Mouse (Mus musculus): ENCODE measurements around the gene Nr5a2.

Nr5a2 gene

GRCm38 (mm10) chr1:136960428-136961012 is at the start of gene Nr5a2:
Gene Nr5a2 (minus strand): TSS chr1:136960448.
- no peak for DNase-seq (ENCODE audit: low spot score in 2 of 2)

- no peak for DNase-seq (ENCODE audit: low spot score in 2 of 2)
These were observed 48.5 kb upstream of the Nr5a2 start for GRCm38 (mm10) chr1:137008726-137009239.

- DNase-seq (ENCODE audit: low spot score in 2 of 2): no peak
These were observed 43.6 kb upstream of the Nr5a2 start for GRCm38 (mm10) chr1:137003816-137004215.

GRCm38 (mm10) chr1:137003144-137003543 is 42.9 kb upstream of the Nr5a2 start:
- DNase-seq (ENCODE audit: low spot score in 2 of 2): no peak

GRCm38 (mm10) chr1:136991762-136992352 is 31.6 kb upstream of the Nr5a2 start:
- DNase-seq (ENCODE audit: low spot score in 2 of 2): no peak

- no peak for DNase-seq (ENCODE audit: low spot score in 2 of 2)
These were observed 20.1 kb upstream of the Nr5a2 start for GRCm38 (mm10) chr1:136980253-136980893.

GRCm38 (mm10) chr1:136977867-136978266 is 17.6 kb upstream of the Nr5a2 start:
- DNase-seq (ENCODE audit: low spot score in 2 of 2): no peak

- DNase-seq (ENCODE audit: low spot score in 2 of 2): no peak
These were observed 13.8 kb upstream of the Nr5a2 start for GRCm38 (mm10) chr1:136974040-136974439.

GRCm38 (mm10) chr1:136973016-136973415 is 12.8 kb upstream of the Nr5a2 start:
- DNase-seq (ENCODE audit: low spot score in 2 of 2): no peak

- DNase-seq (ENCODE audit: low spot score in 2 of 2): no peak
These were observed 10.7 kb upstream of the Nr5a2 start for GRCm38 (mm10) chr1:136970995-136971394.

GRCm38 (mm10) chr1:136966728-136967386 is 6.6 kb upstream of the Nr5a2 start:
- DNase-seq (ENCODE audit: low spot score in 2 of 2): no peak

- no peak for DNase-seq (ENCODE audit: low spot score in 2 of 2)
These were observed 757 bp downstream of the Nr5a2 start for GRCm38 (mm10) chr1:136959491-136959890.

GRCm38 (mm10) chr1:136958666-136959065 is 1.6 kb downstream of the Nr5a2 start:
- DNase-seq (ENCODE audit: low spot score in 2 of 2): no peak

GRCm38 (mm10) chr1:136958185-136958584 is 2.1 kb downstream of the Nr5a2 start:
- DNase-seq (ENCODE audit: low spot score in 2 of 2): no peak

- no peak for DNase-seq (ENCODE audit: low spot score in 2 of 2)
These were observed 2.6 kb downstream of the Nr5a2 start for GRCm38 (mm10) chr1:136957696-136958095.

- DNase-seq (ENCODE audit: low spot score in 2 of 2): no peak
These were observed 6.1 kb downstream of the Nr5a2 start for GRCm38 (mm10) chr1:136954108-136954494.

- no peak for DNase-seq (ENCODE audit: low spot score in 2 of 2)
These were observed 6.7 kb downstream of the Nr5a2 start for GRCm38 (mm10) chr1:136953444-136954107.

GRCm38 (mm10) chr1:136952609-136953311 is 7.5 kb downstream of the Nr5a2 start:
- no peak for DNase-seq (ENCODE audit: low spot score in 2 of 2)

GRCm38 (mm10) chr1:136951946-136952531 is 8.2 kb downstream of the Nr5a2 start:
- no peak for DNase-seq (ENCODE audit: low spot score in 2 of 2)

- DNase-seq (ENCODE audit: low spot score in 2 of 2): no peak
These were observed 9.0 kb downstream of the Nr5a2 start for GRCm38 (mm10) chr1:136951155-136951650.

- no peak for DNase-seq (ENCODE audit: low spot score in 2 of 2)
These were observed 10.9 kb downstream of the Nr5a2 start for GRCm38 (mm10) chr1:136949323-136949741.

Data from right cerebral cortex, postnatal 36 days (tissue).